Mouse (Mus musculus): Measurements from ENCODE around the gene Olfr1511. TPM values are rescaled to one million over a fixed set of nuclear protein-coding genes. Genes with fewer than 3 reads are reported as not detected.

Olfr1511 gene
- not detected in 2 replicates for total RNA-seq (2012; rRNA removed)
- not detected in 2 replicates for total RNA-seq (2014; rRNA removed)
- polyA plus RNA-seq (2012; ENCODE audit: insufficient read length, low read depth): not detected in 2 replicates

DNA sequence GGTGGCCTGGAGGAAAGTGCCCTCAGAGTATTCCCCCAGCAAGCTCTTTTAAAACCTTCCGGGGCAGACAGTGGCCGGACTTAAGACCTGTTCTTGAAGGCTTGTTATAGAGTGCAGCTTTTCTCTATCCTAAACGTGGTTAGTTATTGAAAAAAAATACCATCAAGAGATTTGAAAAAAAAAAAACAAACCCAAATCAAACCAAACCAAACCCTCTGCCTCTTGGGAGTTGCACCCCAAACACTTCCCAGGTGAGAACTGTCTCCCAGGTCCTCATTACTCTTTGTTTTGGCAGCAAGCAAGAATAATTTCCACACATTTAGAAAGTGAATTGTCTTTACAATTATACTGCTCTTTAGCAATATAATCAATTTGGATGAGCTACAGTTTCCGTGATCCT is at the start of gene Olfr1511:
TSS of gene Olfr1511 (minus strand) at position 101 of the 400 bp plus-strand sequence.
- H3K36me3 ChIP-seq (replicated peaks in 1 of 2; ENCODE audit: control insufficient read depth in 1 of 2, insufficient read depth in 1 of 2, low read length in 1 of 2): no peaks in the 10 kb centered on the region
- TF ChIP-seq RAD21 (IDR thresholded peaks at IDR 0.05; ENCODE audit: low read depth, low read length) (no peak), CHD1 (IDR thresholded peaks at IDR 0.05; ENCODE audit: low read depth, low read length) (no peak), POLR2A (IDR thresholded peaks at IDR 0.05; ENCODE audit: low read depth, low read length) (no peak), SMC3 (IDR thresholded peaks at IDR 0.05; ENCODE audit: low read depth, low read length) (no peak)
- no peak within 1 kb of the TSS for H3K4me3 ChIP-seq (replicated peaks in 1 of 3; ENCODE audit: low read depth in 2 of 3, low read length in 2 of 3, poor library complexity in 1 of 3)
- no peaks in the 10 kb centered on the region for H3K4me1 ChIP-seq (ENCODE audit: control insufficient read depth in 1 of 2, insufficient read depth in 2 of 2)
- in situ Hi-C loops (cut with MboI; ENCODE audit: low pct_ligation_motif_present, low pct_unique_long_range_greater_than_20kb, low sequenced_read_pairs) (no loop called here), dilution Hi-C loops (cut with MboI; ENCODE audit: extremely low pct_ligation_motif_present, extremely low pct_unique_long_range_greater_than_20kb, low sequenced_read_pairs) (no loop called here)
- H3K4me2 ChIP-seq (ENCODE audit: insufficient read depth, low read depth, poor library complexity, severe bottlenecking): no peak within 1 kb of the TSS
- H3K79me2 ChIP-seq (replicated peaks; ENCODE audit: control insufficient read depth, extremely low read depth, insufficient read depth, poor library complexity, severe bottlenecking): no peaks in the 10 kb centered on the region
- no peaks in the 10 kb centered on the region for H3K9me3 ChIP-seq (replicated peaks; ENCODE audit: low read length)
- DNase-seq (ENCODE audit: extremely low read depth): no peak
- no peak within 1 kb of the TSS for H3K27ac ChIP-seq (ENCODE audit: insufficient read depth, low read depth)
- H3K27me3 ChIP-seq (replicated peaks): no peaks in the 10 kb centered on the region
- no peak within 1 kb of the TSS for H3K9ac ChIP-seq (ENCODE audit: insufficient read depth, low read depth)

DNA sequence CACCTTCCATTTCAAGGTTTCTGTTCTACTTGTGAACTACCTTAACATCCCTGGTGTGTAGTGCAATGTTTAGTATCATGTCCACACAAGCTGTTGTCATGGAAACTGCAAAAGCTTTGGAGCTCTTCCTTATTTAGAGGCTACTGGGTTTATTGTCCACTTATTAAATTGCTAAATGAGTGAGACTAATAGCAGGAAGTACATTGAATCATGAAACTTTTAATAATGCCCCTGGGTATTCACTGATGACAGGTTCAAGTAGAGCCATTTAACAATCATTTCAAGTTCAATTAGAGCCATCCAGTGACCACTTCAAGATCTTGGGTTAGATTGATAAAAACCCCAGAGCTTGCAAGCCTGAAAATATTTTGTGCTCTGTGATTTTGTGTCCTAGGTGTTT is 45.5 kb upstream of the Olfr1511 start, which contains the start of gene Olfr1509:
TSS of gene Olfr1509 (plus strand) at position 301 of the 400 bp plus-strand sequence.
- dilution Hi-C loops (cut with MboI; ENCODE audit: extremely low pct_ligation_motif_present, extremely low pct_unique_long_range_greater_than_20kb, low sequenced_read_pairs) (no loop called here), in situ Hi-C loops (cut with MboI; ENCODE audit: low pct_ligation_motif_present, low pct_unique_long_range_greater_than_20kb, low sequenced_read_pairs) (no loop called here)
- no peaks in the 10 kb centered on the region for H3K36me3 ChIP-seq (replicated peaks in 1 of 2; ENCODE audit: control insufficient read depth in 1 of 2, insufficient read depth in 1 of 2, low read length in 1 of 2)

DNA sequence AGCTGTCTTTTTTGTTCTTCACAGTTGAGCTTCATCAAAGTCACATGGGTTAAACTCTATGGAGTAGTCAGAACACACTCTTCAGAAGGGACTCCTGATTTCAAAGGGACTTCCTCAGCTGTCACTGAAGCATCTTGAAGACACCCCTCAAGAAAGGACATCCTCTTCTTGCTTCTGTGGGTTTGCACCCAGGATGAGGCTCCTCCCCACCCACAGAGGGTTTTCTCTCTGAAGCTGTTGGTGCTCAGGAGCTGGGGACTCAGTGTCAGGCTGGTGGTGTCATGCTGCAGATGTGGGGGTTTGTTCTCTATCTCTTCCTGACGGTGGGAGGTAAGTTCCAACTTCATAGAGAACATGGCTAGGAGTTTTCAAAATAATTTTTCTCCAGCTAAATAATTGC is 30.5 kb upstream of the Olfr1511 start:
- Histone ChIP-seq H3K4me3 (replicated peaks in 1 of 3; ENCODE audit: low read depth in 2 of 3, low read length in 2 of 3, poor library complexity in 1 of 3) (no peak overlapping the region), H3K4me2 (ENCODE audit: insufficient read depth, low read depth, poor library complexity, severe bottlenecking) (no peak overlapping the region), H3K27me3 (replicated peaks) (no peaks in the 10 kb centered on the region), H3K9me3 (replicated peaks; ENCODE audit: low read length) (no peaks in the 10 kb centered on the region), H3K9ac (ENCODE audit: insufficient read depth, low read depth) (no peak overlapping the region), H3K79me2 (replicated peaks; ENCODE audit: control insufficient read depth, extremely low read depth, insufficient read depth, poor library complexity, severe bottlenecking) (no peaks in the 10 kb centered on the region), H3K4me1 (ENCODE audit: control insufficient read depth in 1 of 2, insufficient read depth in 2 of 2) (no peaks in the 10 kb centered on the region), H3K27ac (ENCODE audit: insufficient read depth, low read depth) (no peak overlapping the region), H3K36me3 (replicated peaks in 1 of 2; ENCODE audit: control insufficient read depth in 1 of 2, insufficient read depth in 1 of 2, low read length in 1 of 2) (no peaks in the 10 kb centered on the region)
- dilution Hi-C loops (cut with MboI; ENCODE audit: extremely low pct_ligation_motif_present, extremely low pct_unique_long_range_greater_than_20kb, low sequenced_read_pairs): no loop called here
- in situ Hi-C loops (cut with MboI; ENCODE audit: low pct_ligation_motif_present, low pct_unique_long_range_greater_than_20kb, low sequenced_read_pairs): no loop called here
- TF ChIP-seq MAZ (IDR thresholded peaks at IDR 0.05; ENCODE audit: low read depth, low read length): no peak
- TF ChIP-seq JUND (conservative IDR thresholded peaks at IDR 0.05; ENCODE audit: low read depth, low read length): no peak
- no peak for TF ChIP-seq ELF1 (IDR thresholded peaks at IDR 0.05; ENCODE audit: low read depth, low read length)
- TF ChIP-seq MAFK (IDR thresholded peaks at IDR 0.05; ENCODE audit: insufficient replicate concordance, low read length): no peak
- TF ChIP-seq TBP (conservative IDR thresholded peaks at IDR 0.05; ENCODE audit: low read depth, low read length): no peak
- TF ChIP-seq ETS1 (conservative IDR thresholded peaks at IDR 0.05; ENCODE audit: low read depth, low read length): no peak
- TF ChIP-seq MAX (IDR thresholded peaks at IDR 0.05; ENCODE audit: low read length): no peak
- TF ChIP-seq ZNF384 (IDR thresholded peaks at IDR 0.05; ENCODE audit: low read depth, low read length): no peak
- TF ChIP-seq NRF1 (IDR thresholded peaks at IDR 0.05; ENCODE audit: low read depth, low read length): no peak
- no peak for TF ChIP-seq POLR2AphosphoS2 (IDR thresholded peaks at IDR 0.05; ENCODE audit: low read depth, low read length)
- no peak for TF ChIP-seq USF2 (conservative IDR thresholded peaks at IDR 0.05; ENCODE audit: low read depth, low read length)
- no peak for TF ChIP-seq TCF12 (IDR thresholded peaks at IDR 0.05; ENCODE audit: low read depth, low read length)
- TF ChIP-seq SMC3 (IDR thresholded peaks at IDR 0.05; ENCODE audit: low read depth, low read length): no peak
- TF ChIP-seq CHD2 (IDR thresholded peaks at IDR 0.05; ENCODE audit: low read length): no peak
- no peak for DNase-seq (ENCODE audit: extremely low read depth)

More for the DNA sequence above, 45.5 kb upstream of the Olfr1511 start, which contains the start of gene Olfr1509:
- H3K27ac ChIP-seq (ENCODE audit: insufficient read depth, low read depth): no peak within 1 kb of the TSS
- no peak within 1 kb of the TSS for H3K9ac ChIP-seq (ENCODE audit: insufficient read depth, low read depth)
- H3K79me2 ChIP-seq (replicated peaks; ENCODE audit: control insufficient read depth, extremely low read depth, insufficient read depth, poor library complexity, severe bottlenecking): no peaks in the 10 kb centered on the region
- H3K4me2 ChIP-seq (ENCODE audit: insufficient read depth, low read depth, poor library complexity, severe bottlenecking): no peak within 1 kb of the TSS
- no peak within 1 kb of the TSS for H3K4me3 ChIP-seq (replicated peaks in 1 of 3; ENCODE audit: low read depth in 2 of 3, low read length in 2 of 3, poor library complexity in 1 of 3)
- no peak for TF ChIP-seq NELFE (IDR thresholded peaks at IDR 0.05; ENCODE audit: low read depth, low read length)
- no peaks in the 10 kb centered on the region for H3K9me3 ChIP-seq (replicated peaks; ENCODE audit: low read length)
- no peaks in the 10 kb centered on the region for H3K27me3 ChIP-seq (replicated peaks)
- DNase-seq (ENCODE audit: extremely low read depth): no peak
- H3K4me1 ChIP-seq (ENCODE audit: control insufficient read depth in 1 of 2, insufficient read depth in 2 of 2): no peaks in the 10 kb centered on the region

Data from CH12.LX (cell line).